Mouse (Mus musculus): ENCODE measurements at regions not wholly inside any gene's neighbourhood (a gene's known extent, or its start where the extent isn't known, plus 50 kb on each side); places are given as distances from the start of the nearest gene placed in this dataset.

DNA sequence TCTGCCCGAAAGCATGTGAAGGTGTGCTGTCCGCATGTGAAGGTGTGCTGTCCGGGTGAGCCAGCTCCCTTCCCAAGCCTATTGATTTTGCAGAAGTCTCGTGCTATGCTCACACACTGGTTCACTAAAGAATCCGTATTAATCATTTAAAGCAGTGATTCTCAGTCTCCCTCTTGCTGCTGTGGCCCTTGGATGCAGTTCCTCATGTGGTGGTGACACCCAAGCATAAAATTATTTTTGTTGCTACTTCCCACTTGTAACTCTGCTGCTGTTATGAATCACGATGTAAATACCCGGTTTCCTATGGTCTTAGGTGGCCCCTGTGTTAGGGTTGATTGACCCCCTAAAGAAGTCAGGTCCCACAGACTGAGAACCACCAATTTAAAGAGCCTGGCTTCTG is 55.7 kb upstream of the Emb start:
- intact Hi-C loops (cut with DNase I): no loop called here
- no peak for DNase-seq

DNA sequence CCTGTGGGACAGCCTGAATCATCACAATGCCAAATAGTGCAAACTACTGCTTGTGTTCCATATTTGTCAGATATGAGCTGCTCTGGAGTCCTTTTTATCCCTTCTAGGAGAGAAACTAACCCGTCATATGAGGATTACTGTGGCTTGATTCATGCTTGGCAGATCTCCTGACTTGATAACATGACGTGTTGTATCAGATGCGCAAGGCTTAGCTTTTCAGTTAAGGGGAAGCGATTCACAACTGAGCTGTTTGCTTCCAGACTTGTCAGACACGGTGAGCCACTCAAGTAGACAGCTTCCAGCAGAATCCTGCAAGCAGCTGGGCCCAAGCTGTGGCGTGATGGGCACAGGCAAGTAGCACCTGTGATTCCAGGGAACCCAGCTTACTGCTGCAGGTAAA is 64.5 kb upstream of the Emb start:
- peak; percentile 21 for DNase-seq
- intact Hi-C loops (cut with DNase I): no loop called here

DNA sequence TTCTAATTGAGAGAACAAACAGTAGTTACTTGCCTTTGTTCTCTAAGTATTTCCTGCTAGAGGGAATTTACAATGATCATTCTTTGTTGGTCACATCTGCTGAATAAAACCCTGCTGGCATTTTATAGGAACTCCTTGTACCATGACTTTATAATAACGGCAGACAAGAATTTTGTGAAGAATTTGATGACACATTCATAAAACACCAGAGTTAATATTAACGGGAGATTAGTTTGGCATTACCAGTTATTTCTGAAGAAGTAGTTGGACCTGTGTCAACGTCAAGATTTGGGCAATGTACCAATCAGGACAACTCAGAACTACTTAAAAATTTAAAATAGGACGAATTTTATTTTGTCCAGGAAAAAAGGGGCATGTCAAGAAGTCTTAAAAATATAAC is 65.1 kb upstream of the Emb start:
- no peak for DNase-seq

DNA sequence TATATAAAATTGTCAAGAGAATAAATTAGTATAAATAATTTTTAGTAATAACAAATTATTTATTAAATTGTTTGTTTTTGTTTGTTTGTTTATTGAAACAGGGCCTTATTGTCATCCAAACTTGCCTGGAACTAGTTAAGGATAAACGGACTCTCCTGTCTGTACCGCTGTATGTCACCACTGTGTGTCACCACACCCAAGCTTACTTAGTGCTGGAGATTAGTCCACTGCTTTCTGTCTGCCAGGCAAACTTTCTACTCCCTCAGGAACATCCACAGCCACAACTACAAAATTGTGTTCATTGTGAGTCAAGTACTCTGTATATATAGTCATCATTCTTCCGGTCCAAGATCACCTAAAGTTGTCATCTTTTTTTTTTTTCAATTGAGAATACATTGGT is 74.0 kb upstream of the Emb start:
- no peak for DNase-seq
- intact Hi-C loops (cut with DNase I): no loop called here

More for the DNA sequence above, 65.1 kb upstream of the Emb start:
- intact Hi-C loops (cut with DNase I): no loop called here

DNA sequence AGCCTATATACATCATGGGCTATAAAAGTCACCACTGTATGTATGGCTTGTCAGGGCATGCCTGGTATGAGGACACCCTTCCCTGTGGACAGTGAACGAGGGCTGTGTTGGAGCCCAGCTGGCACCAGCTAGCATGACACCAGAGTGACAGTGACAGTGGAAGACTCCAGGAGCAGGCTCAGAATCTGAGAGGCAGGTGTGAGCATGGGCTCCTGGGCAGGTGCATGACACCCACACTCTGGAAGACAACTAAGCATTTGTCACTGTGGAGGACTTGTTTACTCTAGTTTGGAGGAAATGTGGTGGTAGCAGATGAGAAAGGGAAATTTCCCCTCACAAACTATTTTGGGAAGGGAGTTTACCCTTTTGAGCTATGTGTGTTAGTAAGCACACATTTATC is 76.2 kb upstream of the Emb start:
- no peak for DNase-seq
- intact Hi-C loops (cut with DNase I): no loop called here

DNA sequence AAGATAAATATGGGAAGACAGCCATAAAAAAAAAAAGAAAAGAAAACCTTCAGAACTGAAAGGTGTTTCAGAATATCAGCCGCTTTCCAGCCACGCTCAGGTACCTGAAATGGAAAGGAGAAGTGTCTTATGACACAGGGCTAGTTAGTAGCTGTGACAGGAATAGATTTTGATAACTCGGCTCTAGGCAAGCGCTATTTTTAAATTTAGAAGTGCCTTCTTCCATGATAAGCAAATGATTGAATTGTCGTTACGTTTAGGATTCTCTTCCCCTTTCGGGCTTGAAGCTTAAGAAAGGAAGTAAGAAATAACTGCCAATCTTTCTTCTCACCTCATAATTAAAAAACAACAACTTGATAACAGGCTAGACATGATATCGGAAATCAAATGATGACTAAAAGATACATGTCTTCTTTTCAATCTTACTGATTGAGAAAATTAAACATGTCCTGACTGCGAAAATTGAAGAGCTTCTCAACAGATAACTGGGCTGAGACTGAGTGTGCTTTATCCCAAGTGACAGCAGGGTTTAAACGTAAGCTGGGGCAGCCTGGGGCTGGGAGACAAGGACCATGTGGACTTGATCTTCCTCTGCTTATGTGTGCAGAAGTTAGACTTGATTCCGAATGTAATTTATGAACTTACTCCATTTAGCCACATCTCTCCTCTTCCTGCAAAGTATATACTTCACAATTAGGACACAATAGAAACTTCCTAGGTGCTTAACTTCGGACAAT is 80.4 kb upstream of the Emb start:
- intact Hi-C loops (cut with DNase I): no loop called here
- no peak for DNase-seq

DNA sequence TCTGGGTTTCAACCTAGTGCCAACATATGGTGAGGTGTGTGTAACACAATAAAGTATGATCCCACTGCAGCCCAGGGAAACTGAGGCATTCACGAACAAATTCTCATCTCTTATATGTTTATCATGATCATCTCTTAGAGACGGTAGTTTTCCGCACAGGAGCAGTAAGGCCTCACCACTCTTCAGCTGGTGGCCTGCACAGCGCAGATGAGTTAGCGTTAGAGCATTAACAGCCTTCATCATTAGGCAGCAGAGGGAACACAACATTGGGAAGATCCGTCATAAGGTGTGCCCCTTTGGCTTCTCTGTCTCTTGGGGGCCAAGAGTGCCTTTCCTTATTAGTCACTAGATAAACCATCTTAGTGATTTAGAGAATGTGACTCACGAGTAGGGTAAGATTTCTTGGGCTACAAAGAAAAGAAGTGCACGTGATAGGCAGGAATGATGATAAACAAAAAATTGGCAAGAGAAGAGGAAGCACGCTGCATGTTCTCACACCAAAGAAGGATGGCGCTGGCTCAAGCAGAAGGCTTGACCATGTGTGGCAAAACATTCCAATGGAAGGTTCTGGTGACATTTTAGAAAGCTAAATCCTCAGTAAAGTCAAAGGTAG is 81.1 kb upstream of the Emb start:
- DNase-seq: no peak
- intact Hi-C loops (cut with DNase I): no loop called here

DNA sequence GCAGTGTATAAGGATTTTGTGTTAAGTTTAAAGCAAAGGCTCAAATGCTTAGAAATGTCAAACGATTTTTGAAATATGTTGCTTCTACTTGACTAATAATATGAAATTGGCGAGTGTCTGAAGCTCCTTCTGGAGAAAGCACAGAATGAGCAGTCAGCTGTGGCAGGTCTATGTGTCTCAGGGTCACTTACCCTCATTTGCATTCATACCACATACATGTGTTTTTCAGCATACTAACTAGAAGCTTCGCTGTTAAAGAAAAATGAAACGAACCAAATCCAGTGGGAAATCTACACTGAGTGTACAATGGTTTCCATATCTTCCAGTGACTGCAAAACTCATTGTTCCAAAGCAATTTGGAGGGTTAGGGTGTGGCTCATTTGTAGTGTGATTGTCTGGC is 88.7 kb upstream of the Emb start:
- DNase-seq: no peak
- intact Hi-C loops (cut with DNase I): no loop called here

DNA sequence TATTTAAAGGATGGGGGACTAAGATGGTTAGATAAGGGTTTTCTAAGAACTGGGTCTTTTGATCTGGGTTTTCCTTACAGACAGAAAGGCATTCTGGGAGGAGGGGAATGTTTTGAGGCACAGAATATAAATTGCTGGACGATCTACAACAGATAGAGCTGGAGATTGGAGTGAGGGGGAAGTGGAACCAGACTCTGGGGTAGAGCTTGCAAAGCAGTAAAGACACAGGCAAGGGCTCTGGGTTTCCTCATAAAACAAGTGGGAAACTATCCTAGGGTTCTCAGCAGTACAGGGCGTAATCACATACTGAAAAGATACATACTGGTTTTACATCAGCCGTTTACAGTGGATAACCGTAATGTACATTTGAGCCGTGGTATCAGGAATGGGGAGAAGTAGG is 89.5 kb upstream of the Parp8 start:
- DNase-seq: no peak
- intact Hi-C loops (cut with DNase I): no loop called here

DNA sequence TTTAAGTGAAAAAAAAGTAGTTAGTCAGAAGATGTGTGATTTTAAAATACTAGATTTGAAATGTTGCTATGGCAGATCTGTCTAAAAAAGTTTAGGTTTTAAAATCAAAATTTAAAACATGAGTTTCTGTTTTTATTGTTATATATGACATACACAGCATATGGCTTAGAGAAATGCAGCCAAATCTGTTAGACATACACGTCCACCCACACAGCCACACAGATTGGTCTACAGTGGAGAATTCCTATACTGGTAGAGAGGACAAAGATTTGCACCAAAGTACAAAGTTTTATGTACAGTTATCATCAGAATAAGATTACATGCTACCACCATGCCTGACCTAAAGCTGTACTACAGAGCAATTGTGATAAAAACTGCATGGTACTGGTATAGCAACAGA is 87.1 kb upstream of the Parp8 start:
- no peak for DNase-seq

DNA sequence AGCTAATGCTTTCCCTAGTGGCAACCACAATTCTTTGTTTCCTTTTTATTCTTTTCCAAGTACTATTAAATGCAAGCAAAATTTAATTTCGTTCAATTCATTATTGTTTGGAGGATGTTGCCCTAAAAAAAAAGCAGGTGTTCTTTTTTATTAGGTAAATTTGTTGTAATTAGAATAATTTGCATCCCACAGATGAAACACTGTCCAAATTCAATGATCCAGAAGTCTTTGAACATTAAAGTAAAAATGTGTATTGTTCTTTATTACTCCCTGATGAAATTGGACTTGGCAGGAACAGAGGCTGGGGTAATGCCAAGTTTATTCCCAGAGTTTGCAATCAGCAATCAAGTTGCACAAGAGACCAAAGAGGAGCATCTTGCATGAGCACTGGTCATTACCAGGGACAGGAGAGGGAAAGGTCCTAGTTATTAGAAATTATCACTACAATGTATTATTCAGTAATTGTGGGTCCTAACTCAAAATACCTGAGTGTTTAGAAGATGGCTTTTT is 79.9 kb upstream of the Parp8 start:
- DNase-seq: peak; percentile 13
- intact Hi-C loops (cut with DNase I): no loop called here

More for the DNA sequence above, 87.1 kb upstream of the Parp8 start:
- intact Hi-C loops (cut with DNase I): no loop called here

DNA sequence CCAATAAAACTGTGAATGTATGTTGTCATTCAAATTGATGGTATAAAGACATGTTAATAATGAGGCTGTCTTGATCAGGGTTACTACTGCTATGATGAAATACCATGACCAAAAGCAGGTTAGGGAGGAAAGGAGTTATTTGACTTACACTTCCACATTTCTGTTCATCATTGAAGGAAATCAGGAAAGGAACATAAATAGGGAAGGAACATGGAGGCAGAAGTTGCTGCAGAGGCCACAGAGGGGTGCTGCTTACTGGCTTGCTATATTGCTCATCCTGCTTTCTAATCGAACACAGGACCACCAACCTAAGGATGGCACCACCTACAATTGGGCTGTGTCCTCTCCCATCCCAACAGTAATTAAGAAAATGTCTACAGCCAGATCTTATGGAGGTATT is 69.4 kb upstream of the Parp8 start:
- DNase-seq: no peak
- intact Hi-C loops (cut with DNase I): no loop called here

DNA sequence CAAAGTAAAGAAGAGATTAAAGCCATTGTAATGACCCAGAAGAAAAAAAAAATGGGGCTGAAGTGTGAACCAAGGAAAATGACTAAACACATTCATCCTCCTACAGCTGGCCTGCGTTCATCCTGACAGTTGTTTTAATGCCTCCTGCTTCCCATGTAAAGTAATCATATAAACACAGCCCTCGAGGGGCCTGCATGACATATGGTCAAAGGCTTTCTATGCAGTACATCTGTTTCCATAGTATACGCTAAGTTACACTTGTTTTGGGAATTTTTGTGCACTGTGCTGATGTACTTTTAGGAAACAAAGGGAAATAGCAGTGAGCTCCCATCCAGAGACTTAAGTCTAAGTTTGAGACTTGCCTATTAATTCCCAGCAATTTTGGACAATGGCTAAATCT is 63.3 kb upstream of the Parp8 start:
- no peak for DNase-seq
- intact Hi-C loops (cut with DNase I): no loop called here

DNA sequence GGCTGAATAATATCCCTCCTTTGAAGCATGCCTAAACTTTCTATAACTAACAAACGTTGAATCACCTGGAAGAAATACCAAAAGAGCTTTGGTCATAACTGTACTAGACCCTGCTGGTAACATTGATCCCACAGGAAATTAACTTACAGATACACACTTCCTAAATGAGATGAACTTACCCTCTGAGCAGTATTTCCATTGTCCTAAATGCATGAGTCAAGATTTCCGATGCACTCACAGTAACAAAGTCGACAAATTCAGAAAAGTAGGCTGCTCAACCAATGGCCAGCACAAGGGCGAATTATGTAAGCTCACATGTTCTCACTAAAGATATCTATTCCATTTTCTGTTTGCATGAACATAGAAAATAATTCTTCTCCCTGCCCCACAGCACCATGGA is 57.4 kb upstream of the Parp8 start:
- intact Hi-C loops (cut with DNase I): no loop called here
- no peak for DNase-seq

DNA sequence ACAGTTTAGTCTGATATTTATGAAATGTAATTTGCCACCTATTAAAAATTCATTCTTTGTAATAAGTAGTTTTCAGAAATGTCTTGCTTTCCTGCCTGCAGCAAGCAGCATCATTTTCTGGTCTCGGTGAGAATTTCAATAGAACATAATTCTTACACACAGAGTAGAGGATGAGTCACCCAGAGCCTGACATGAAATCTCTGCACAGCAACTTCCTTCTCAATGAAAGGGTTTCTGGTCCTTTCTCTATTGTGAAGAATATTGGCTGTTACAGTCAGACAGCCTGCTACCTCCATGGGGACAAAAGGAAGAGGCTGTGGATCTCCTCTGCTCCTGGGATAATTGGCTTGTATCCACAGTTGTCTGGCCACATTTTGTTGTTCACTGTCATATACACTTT is 54.0 kb upstream of the Parp8 start:
- intact Hi-C loops (cut with DNase I): no loop called here
- no peak for DNase-seq

Data from left cerebral cortex, postnatal 4 days (tissue).